Mouse (Mus musculus): ENCODE results near the gene Cacna1s. TPM values are rescaled to one million over a fixed set of nuclear protein-coding genes. Genes with fewer than 3 reads are reported as not detected.

Gene Cacna1s
- polyA plus RNA-seq, 1 experiment from 2014 or later = not detected

- TF ChIP-seq CTCF (IDR thresholded peaks at IDR 0.05; ENCODE audit: low read depth) (no peak), EP300 (IDR thresholded peaks at IDR 0.05; ENCODE audit: low read depth) (no peak)
- 63% methylated on average over 9 of the region's 9 CpGs for WGBS (ENCODE audit: insufficient replicate concordance)
- ATAC-seq = no peak
- Histone ChIP-seq H3K27ac (ENCODE audit: low read depth) (no peak overlapping the region), H3K36me3 (replicated peaks; ENCODE audit: insufficient read depth, low read length) (no peaks in the 10 kb centered on the region), H3K9ac (replicated peaks) (no peak overlapping the region), H3K27me3 (ENCODE audit: insufficient read depth, low read length) (no peaks in the 10 kb centered on the region), H3K4me1 (ENCODE audit: insufficient read depth) (no peaks in the 10 kb centered on the region; the same call in 1 of the 2 replicates), H3K4me3 (ENCODE audit: low read depth, low read length) (no peak overlapping the region), H3K4me2 (ENCODE audit: low read depth, low read length) (no peak overlapping the region), H3K9me3 (ENCODE audit: low read length) (no peaks in the 10 kb centered on the region)
- no peak for DNase-seq
These were observed 8.7 kb downstream of the Cacna1s start for GRCm38 (mm10) chr1:136061041-136061789.

DNA sequence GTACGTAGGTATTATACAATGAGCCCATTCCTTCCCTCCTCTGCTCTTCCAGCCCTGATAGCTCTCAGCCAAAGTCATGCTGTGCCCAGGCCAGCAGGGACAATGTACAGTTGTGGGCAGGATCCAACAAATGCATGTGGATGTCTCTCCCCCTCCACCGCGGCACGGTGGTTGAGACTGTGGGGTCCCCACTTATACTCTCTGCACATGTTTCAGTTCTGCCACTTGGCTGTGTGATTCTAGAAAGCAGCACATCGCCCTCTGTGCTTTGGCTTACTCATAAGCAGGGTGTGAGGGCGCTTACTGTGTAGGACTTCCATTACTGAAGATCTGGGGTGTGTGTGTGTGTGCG, 9.2 kb downstream of the Cacna1s start:
- Histone ChIP-seq H3K9ac (replicated peaks) (no peak overlapping the region), H3K4me2 (ENCODE audit: low read depth, low read length) (no peak overlapping the region), H3K4me3 (ENCODE audit: low read depth, low read length) (no peak overlapping the region), H3K27ac (ENCODE audit: low read depth) (no peak overlapping the region), H3K9me3 (ENCODE audit: low read length) (no peaks in the 10 kb centered on the region), H3K36me3 (replicated peaks; ENCODE audit: insufficient read depth, low read length) (no peaks in the 10 kb centered on the region), H3K4me1 (ENCODE audit: insufficient read depth) (no peaks in the 10 kb centered on the region; the same call in 1 of the 2 replicates), H3K27me3 (ENCODE audit: insufficient read depth, low read length) (no peaks in the 10 kb centered on the region)
- WGBS (ENCODE audit: insufficient replicate concordance) = 83% methylated on average over 7 of the region's 7 CpGs
- TF ChIP-seq CTCF (IDR thresholded peaks at IDR 0.05; ENCODE audit: low read depth) (no peak), EP300 (IDR thresholded peaks at IDR 0.05; ENCODE audit: low read depth) (no peak)
- DNase-seq (no peak), ATAC-seq (no peak)

DNA sequence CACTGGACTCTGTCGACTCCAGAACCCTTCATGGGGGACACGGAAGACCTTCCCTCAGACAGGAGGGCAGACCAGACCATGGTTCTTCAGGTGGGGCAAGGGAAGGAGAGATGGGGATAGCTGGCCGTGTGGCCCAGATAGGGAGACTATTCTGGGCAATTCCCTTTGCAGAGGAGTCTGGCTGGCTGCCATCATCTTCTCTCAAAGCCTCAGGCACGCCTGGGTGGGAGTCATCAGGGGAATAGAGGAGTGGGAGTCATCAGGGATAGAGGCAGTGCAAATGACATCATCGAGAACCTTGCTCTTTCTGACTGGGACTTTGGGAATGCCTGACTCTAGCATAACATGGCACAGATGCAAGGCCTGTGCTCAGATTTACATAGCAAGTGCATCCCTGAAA, 11.4 kb downstream of the Cacna1s start:
- no peaks in the 10 kb centered on the region for H3K27me3 ChIP-seq (ENCODE audit: insufficient read depth, low read length)
- no peaks in the 10 kb centered on the region; the same call in 1 of the 2 replicates for H3K4me1 ChIP-seq (ENCODE audit: insufficient read depth)
- no peaks in the 10 kb centered on the region for H3K9me3 ChIP-seq (ENCODE audit: low read length)
- H3K27ac ChIP-seq (ENCODE audit: low read depth) = no peak overlapping the region
- H3K4me2 ChIP-seq (ENCODE audit: low read depth, low read length) = no peak overlapping the region
- TF ChIP-seq EP300 (IDR thresholded peaks at IDR 0.05; ENCODE audit: low read depth) = no peak
- TF ChIP-seq CTCF (IDR thresholded peaks at IDR 0.05; ENCODE audit: low read depth) = no peak
- 58% methylated on average over 5 of the region's 5 CpGs for WGBS (ENCODE audit: insufficient replicate concordance)
- no peaks in the 10 kb centered on the region for H3K36me3 ChIP-seq (replicated peaks; ENCODE audit: insufficient read depth, low read length)
- no peak overlapping the region for H3K4me3 ChIP-seq (ENCODE audit: low read depth, low read length)
- no peak overlapping the region for H3K9ac ChIP-seq (replicated peaks)
- DNase-seq (no peak), ATAC-seq (no peak)

GRCm38 (mm10) chr1:136066621-136067020, 14.1 kb downstream of the Cacna1s start:
- no peak for ATAC-seq
- WGBS (ENCODE audit: insufficient replicate concordance) = 38% methylated on average over 1 of the region's 1 CpGs
- Histone ChIP-seq H3K27me3 (ENCODE audit: insufficient read depth, low read length) (no peaks in the 10 kb centered on the region), H3K4me2 (ENCODE audit: low read depth, low read length) (no peak overlapping the region), H3K36me3 (replicated peaks; ENCODE audit: insufficient read depth, low read length) (no peaks in the 10 kb centered on the region), H3K4me3 (ENCODE audit: low read depth, low read length) (no peak overlapping the region), H3K9me3 (ENCODE audit: low read length) (no peaks in the 10 kb centered on the region), H3K9ac (replicated peaks) (no peak overlapping the region), H3K4me1 (ENCODE audit: insufficient read depth) (no peaks in the 10 kb centered on the region), H3K27ac (ENCODE audit: low read depth) (no peak overlapping the region)
- no peak for DNase-seq
- TF ChIP-seq CTCF (IDR thresholded peaks at IDR 0.05; ENCODE audit: low read depth) (no peak), EP300 (IDR thresholded peaks at IDR 0.05; ENCODE audit: low read depth) (no peak)

- no peak overlapping the region for H3K4me3 ChIP-seq (ENCODE audit: low read depth, low read length)
- TF ChIP-seq CTCF (IDR thresholded peaks at IDR 0.05; ENCODE audit: low read depth) (no peak), EP300 (IDR thresholded peaks at IDR 0.05; ENCODE audit: low read depth) (no peak)
- no peak for DNase-seq
- WGBS (ENCODE audit: insufficient replicate concordance) = 60% methylated on average over 3 of the region's 3 CpGs
- H3K9me3 ChIP-seq (ENCODE audit: low read length) = no peaks in the 10 kb centered on the region
- no peaks in the 10 kb centered on the region for H3K27me3 ChIP-seq (ENCODE audit: insufficient read depth, low read length)
- no peak overlapping the region for H3K27ac ChIP-seq (ENCODE audit: low read depth)
- H3K36me3 ChIP-seq (replicated peaks; ENCODE audit: insufficient read depth, low read length) = no peaks in the 10 kb centered on the region
- no peak overlapping the region for H3K9ac ChIP-seq (replicated peaks)
- no peaks in the 10 kb centered on the region for H3K4me1 ChIP-seq (ENCODE audit: insufficient read depth)
- H3K4me2 ChIP-seq (ENCODE audit: low read depth, low read length) = no peak overlapping the region
- ATAC-seq = no peak
These were observed 15.0 kb downstream of the Cacna1s start for GRCm38 (mm10) chr1:136067579-136067978.

DNA sequence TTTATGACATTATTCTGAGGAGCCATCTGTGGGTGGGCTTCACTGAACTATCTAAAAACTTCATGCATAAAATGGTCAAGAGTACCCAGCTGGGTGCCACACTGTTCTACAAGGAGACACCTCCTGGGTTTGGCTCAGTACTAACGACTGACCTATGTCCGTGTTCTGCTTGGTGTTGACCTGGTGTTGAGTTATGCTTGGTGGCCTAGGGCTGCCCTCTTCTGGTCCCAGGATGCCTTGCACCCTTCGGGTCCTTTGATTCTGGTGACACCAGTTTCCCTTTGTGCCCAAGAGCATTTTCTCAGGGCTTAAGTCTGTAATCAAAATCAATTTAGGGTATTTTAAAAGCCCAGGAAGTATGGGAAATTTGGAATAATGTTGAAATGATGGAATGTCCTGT, 23.5 kb downstream of the Cacna1s start:
- no peak overlapping the region for H3K4me3 ChIP-seq (ENCODE audit: low read depth, low read length)
- TF ChIP-seq EP300 (IDR thresholded peaks at IDR 0.05; ENCODE audit: low read depth) = no peak
- TF ChIP-seq CTCF (IDR thresholded peaks at IDR 0.05; ENCODE audit: low read depth) = peak; percentile 86
- H3K36me3 ChIP-seq (replicated peaks; ENCODE audit: insufficient read depth, low read length) = no peaks in the 10 kb centered on the region
- H3K27ac ChIP-seq (ENCODE audit: low read depth) = no peak overlapping the region
- DNase-seq (peak; percentile 68), ATAC-seq (peak; percentile 56; the same call in 1 of the 2 replicates)
- no peak overlapping the region for H3K9ac ChIP-seq (replicated peaks)
- H3K9me3 ChIP-seq (ENCODE audit: low read length) = no peaks in the 10 kb centered on the region
- WGBS (ENCODE audit: insufficient replicate concordance) = 3% methylated on average over 3 of the region's 3 CpGs
- H3K27me3 ChIP-seq (ENCODE audit: insufficient read depth, low read length) = no peaks in the 10 kb centered on the region
- no peak overlapping the region for H3K4me2 ChIP-seq (ENCODE audit: low read depth, low read length)
- H3K4me1 ChIP-seq (ENCODE audit: insufficient read depth) = no peaks in the 10 kb centered on the region
